Mouse (Mus musculus): ENCODE measurements around the gene Slc1a3. TPM values are rescaled to one million over a fixed set of nuclear protein-coding genes. Genes with fewer than 3 reads are reported as not detected.

The Slc1a3 gene
- polyA plus RNA-seq, 1 experiment from 2014 or later: 123 TPM

DNA sequence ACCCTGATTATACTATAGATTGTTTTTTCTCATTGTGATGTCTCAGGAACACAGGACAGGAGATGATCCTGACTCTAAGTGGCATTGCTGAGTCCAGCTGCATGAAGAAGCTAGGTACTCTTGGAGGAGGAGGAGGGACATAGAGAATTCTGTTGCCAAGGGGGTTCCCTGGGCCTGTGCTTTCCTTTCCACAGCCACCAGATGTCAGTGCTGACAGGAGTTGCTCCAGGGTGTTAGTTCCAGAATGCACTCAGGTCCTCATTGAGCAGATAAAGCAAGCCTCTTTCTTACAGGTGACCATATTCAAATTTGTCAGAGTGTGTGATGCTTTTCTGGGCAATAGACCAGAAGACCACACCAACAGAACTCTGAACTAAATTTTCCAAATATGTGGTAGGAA, 86.7 kb downstream of the Slc1a3 start:
- Histone ChIP-seq H3K4me2 (replicated peaks) (no peak overlapping the region), H3K27ac (replicated peaks) (no peak overlapping the region), H3K4me3 (no peak overlapping the region), H3K9me3 (no peaks in the 10 kb centered on the region), H3K27me3 (no peaks in the 10 kb centered on the region), H3K9ac (replicated peaks) (no peak overlapping the region), H3K4me1 (peaks cover 8% of the 10 kb centered on the region), H3K36me3 (no peaks in the 10 kb centered on the region)
- ATAC-seq (replicated peaks): no peak

DNA sequence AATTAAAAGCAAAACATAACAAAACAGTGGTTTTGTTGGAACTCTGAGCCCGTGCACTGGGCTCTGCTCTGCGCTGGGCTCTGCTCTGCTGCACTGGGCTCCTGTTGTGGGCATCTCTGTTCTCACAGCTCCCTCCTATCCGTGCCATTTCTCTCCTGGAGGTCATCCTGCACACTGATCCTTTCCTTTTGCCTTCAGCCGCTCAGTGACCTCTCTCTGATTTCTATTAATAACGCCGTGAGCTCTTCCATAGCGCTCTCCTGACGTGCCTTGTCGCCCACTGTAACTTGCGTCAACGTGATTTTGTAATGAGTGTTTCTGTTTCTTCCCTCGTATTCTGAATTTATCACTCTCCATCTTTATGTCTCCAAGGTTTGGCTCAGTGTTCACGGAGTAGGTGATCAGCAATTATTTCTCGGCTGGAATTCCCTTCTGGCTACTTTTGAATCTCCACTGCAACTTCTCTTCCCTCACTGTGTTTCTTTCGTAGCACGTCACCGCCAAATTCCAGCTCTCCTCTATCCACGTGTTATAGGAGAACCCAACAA, 91.0 kb downstream of the Slc1a3 start:
- H3K9ac ChIP-seq (replicated peaks): no peak overlapping the region
- H3K27me3 ChIP-seq: no peaks in the 10 kb centered on the region
- no peaks in the 10 kb centered on the region for H3K9me3 ChIP-seq
- H3K27ac ChIP-seq (replicated peaks): no peak overlapping the region
- H3K36me3 ChIP-seq: no peaks in the 10 kb centered on the region
- 76% methylated on average over 18 of the region's 18 CpGs for WGBS
- H3K4me1 ChIP-seq: no peaks in the 10 kb centered on the region
- no peak overlapping the region for H3K4me2 ChIP-seq (replicated peaks)
- H3K4me3 ChIP-seq: no peak overlapping the region
- no peak for ATAC-seq (replicated peaks)

DNA sequence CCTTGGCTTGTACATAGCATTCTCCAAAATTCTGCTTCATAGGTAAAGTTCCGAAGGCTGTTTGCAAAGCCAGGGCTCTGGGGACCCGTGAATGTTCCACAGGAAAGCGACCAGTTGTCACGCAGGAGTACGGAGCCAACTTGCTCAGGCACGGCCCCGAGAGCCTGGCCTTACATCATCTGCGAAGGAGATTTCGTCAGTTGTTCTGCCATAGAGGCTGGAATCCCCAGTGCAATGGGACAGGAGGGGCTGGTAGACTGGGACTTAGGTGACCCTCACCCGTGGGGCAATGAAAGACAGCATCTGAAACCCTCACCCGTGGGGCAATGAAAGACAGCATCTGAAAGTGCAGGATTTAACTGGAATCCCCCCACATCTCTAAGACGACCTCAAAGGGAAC, 94.3 kb downstream of the Slc1a3 start:
- 80% methylated on average over 12 of the region's 12 CpGs for WGBS
- no peak for ATAC-seq (replicated peaks)
- H3K4me2 ChIP-seq (replicated peaks): no peak overlapping the region
- H3K27me3 ChIP-seq: no peaks in the 10 kb centered on the region
- H3K27ac ChIP-seq (replicated peaks): no peak overlapping the region
- H3K4me1 ChIP-seq: no peaks in the 10 kb centered on the region
- no peak overlapping the region for H3K9ac ChIP-seq (replicated peaks)
- no peak overlapping the region for H3K4me3 ChIP-seq
- no peaks in the 10 kb centered on the region for H3K36me3 ChIP-seq
- H3K9me3 ChIP-seq: no peaks in the 10 kb centered on the region

DNA sequence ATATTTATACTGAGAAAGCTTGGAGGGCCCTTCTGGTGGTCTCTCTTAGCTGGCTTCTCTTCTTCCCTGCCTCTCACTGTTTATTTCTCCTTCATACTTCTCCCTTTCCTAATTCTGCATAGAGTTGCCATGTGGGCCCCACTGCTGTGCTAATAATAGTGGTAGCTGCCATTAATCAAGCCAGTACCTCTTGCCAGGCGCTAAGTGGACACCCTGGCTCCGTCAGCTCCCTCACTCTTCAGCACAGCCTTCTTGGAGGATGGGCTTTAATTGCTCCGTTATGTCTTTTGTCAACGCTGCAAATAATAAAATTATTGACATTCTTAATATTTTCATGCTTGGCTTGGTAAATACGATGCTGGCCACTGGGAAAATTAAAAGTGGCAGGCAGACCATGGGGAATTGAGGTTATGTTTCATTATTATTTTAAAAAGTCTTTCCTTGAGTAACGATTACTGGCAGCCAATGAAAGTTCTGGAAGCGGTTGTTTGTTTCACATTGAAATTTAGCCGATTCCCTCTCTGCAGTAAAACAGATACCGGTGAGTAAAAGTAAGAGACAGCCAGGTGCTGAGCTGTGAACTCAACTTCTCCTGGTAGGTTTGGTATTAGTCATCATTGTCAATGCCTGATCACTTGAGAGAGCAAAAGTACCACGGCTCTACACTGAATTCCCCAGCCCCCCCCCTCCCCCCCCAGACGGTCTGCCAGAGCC, 94.9 kb downstream of the Slc1a3 start:
- no peaks in the 10 kb centered on the region for H3K36me3 ChIP-seq
- no peaks in the 10 kb centered on the region for H3K4me1 ChIP-seq
- no peaks in the 10 kb centered on the region for H3K27me3 ChIP-seq
- no peak overlapping the region for H3K4me3 ChIP-seq
- WGBS: 76% methylated on average over 11 of the region's 11 CpGs
- H3K27ac ChIP-seq (replicated peaks): no peak overlapping the region
- 0 out of 2 replicates have a peak, but pooled peaks have one; percentile 35 for ATAC-seq (replicated peaks)
- H3K9me3 ChIP-seq: no peaks in the 10 kb centered on the region
- H3K4me2 ChIP-seq (replicated peaks): no peak overlapping the region
- H3K9ac ChIP-seq (replicated peaks): no peak overlapping the region

DNA sequence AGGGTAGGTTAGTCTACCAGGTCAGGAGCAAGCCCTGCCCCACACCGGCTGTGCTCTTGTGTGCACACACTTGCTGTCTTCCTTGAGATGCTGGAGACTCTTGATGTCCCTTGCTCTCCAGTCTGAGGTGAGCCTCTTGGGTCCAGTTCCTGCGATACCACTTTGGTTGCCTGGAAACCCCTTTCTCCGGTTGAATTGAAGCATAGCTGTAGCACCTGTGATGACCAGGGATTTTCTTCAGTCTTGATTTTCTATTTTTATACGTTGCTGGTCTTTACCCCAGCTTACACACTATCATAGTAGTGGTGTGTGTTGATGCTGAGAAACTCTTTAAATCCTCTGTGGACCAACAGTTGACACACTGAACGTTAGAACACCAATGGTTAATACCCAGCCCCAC, 95.9 kb downstream of the Slc1a3 start:
- ATAC-seq (replicated peaks): no peak
- Histone ChIP-seq H3K27ac (replicated peaks) (no peak overlapping the region), H3K4me2 (replicated peaks) (no peak overlapping the region), H3K27me3 (no peaks in the 10 kb centered on the region), H3K4me3 (no peak overlapping the region), H3K9ac (replicated peaks) (no peak overlapping the region), H3K4me1 (no peaks in the 10 kb centered on the region), H3K9me3 (no peaks in the 10 kb centered on the region), H3K36me3 (no peaks in the 10 kb centered on the region)
- WGBS: 84% methylated on average over 5 of the region's 5 CpGs

DNA sequence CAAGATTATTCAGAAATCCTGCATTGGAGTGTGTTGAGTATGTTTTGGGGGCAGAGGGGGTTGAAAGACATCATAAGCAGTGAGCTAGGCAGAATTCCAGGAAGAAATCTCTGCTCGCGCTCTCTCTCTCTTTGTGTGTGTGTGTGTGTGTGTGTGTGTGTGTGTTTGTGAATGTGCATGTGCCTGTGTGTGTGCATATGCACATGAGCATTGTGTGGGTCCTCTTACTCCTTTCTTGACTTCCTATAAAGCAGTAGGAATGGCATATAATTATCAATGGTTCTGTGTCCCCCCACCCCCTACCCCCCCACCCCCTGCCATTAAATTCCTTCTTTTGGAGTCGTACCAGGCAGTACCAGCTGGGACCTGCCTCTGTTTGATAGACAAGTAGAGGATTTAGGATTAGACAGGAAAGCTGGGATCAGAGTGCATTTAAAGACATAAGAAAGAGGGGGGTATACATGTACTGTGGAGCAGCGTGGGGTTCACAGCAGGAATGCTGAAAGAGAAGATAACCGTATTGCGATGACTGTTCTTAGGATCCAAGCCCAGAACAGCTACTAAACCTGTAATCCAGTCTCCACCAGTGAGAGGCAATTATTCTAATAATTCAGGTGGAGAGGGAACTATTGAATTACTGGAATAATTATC, 104.9 kb downstream of the Slc1a3 start:
- WGBS: 32% methylated on average over 6 of the region's 6 CpGs
- Histone ChIP-seq H3K27ac (replicated peaks) (peak overlapping the region; percentile 46), H3K36me3 (no peaks in the 10 kb centered on the region), H3K4me1 (0 out of 2 replicates have a peak, but pooled peaks cover 4% of the 10 kb centered on the region), H3K4me2 (replicated peaks) (no peak overlapping the region), H3K9me3 (no peaks in the 10 kb centered on the region), H3K4me3 (no peak overlapping the region), H3K9ac (replicated peaks) (no peak overlapping the region), H3K27me3 (no peaks in the 10 kb centered on the region)
- peak; percentile 87 for ATAC-seq (replicated peaks)

DNA sequence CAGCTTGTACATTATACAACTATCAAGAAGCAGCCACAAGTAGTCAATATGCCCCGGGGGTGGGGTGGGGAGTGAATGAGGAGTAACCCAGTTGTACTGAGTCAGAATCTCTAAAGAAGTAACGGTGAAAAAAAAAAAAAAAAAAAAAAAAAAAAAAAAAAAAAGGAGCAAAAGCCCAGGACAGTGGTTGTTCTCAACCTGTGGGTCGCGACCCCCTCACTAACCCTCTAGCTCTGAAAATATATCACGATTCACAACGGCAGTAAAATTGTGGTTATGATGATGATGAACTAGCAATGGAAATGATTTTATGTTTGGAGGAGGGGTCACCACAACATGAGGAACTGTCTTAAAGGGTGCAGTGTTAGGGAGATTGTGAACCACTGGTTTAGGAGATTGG, 108.2 kb downstream of the Slc1a3 start:
- Histone ChIP-seq H3K4me2 (replicated peaks) (no peak overlapping the region), H3K4me1 (0 out of 2 replicates have a peak, but pooled peaks cover 4% of the 10 kb centered on the region), H3K9me3 (no peaks in the 10 kb centered on the region), H3K27ac (replicated peaks) (no peak overlapping the region), H3K4me3 (no peak overlapping the region), H3K27me3 (no peaks in the 10 kb centered on the region), H3K9ac (replicated peaks) (no peak overlapping the region), H3K36me3 (no peaks in the 10 kb centered on the region)
- 86% methylated on average over 6 of the region's 6 CpGs for WGBS
- no peak for ATAC-seq (replicated peaks)

DNA sequence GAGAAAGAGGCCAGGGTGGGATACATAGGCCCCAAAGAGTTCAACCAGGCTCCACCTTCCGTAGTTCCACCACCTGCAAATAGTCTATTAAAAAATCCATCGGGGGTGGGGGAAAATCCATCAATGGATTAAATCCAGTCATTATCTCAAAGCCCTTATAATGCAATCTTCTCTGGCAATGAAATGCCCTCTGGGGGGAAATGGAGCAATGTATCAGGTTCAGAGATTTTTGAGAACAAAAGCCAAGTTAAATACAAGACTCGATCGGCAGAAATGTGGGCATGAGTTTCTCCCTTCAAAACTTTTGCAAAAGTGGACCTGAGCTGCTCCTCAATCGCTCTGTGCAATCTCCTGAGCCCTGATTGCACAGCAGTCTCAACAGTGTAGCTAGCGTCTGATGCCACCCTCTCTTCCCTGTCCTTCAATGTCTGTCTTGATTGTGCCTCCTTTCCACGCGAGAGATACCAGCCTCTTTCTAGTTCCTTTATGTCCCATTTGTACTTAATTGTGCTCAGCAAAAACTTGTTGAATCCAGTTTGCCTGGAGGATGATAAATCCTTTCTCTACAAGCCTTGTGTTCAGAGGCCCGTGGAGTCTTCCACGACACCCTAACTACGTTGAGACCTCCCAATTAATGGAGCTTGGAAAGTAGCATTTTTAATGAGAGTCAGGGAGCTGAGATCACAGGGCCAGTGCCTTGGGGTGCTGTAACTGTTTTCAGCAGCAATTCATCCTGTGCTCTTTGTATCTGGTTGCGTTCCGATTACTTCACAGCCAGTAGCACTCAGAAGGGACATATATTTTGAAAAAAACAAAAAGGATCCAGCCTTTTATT, 109.0 kb downstream of the Slc1a3 start:
- no peak overlapping the region for H3K4me2 ChIP-seq (replicated peaks)
- no peaks in the 10 kb centered on the region for H3K27me3 ChIP-seq
- H3K4me3 ChIP-seq: no peak overlapping the region
- H3K9me3 ChIP-seq: no peaks in the 10 kb centered on the region
- no peak for ATAC-seq (replicated peaks)
- H3K27ac ChIP-seq (replicated peaks): no peak overlapping the region
- WGBS: 47% methylated on average over 13 of the region's 13 CpGs
- no peak overlapping the region for H3K9ac ChIP-seq (replicated peaks)
- H3K4me1 ChIP-seq: 0 out of 2 replicates have a peak, but pooled peaks cover 4% of the 10 kb centered on the region
- no peaks in the 10 kb centered on the region for H3K36me3 ChIP-seq

DNA sequence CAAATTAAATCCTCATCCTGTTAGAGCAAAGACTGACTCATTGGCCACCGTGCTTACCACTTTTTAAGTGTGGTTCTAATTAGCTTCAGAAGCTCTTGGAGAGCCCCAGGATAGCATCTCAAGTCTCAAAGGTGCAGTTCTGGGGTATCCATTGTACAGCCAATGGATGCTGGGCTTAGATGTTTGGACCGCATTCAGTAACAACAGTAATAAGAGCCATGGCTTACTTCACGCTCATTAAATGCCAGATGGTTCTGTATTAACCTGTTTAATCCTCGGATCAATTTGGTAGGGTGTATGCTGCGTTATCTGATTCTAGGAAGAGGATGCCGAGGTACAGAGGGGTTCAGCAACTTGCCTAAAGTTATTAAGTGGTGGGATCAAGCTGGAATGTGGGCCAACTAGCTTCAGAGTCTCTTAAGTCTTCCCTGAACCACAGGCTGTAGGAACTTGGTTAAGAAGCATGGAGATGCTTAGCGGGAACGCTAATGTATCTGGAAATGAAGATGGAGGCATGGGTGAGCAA, 114.1 kb downstream of the Slc1a3 start:
- no peaks in the 10 kb centered on the region for H3K9me3 ChIP-seq
- no peak for ATAC-seq (replicated peaks)
- H3K4me1 ChIP-seq: no peaks in the 10 kb centered on the region
- H3K4me3 ChIP-seq: no peak overlapping the region
- no peak overlapping the region for H3K4me2 ChIP-seq (replicated peaks)
- no peaks in the 10 kb centered on the region for H3K36me3 ChIP-seq
- 79% methylated on average over 8 of the region's 8 CpGs for WGBS
- H3K27me3 ChIP-seq: no peaks in the 10 kb centered on the region
- no peak overlapping the region for H3K9ac ChIP-seq (replicated peaks)
- no peak overlapping the region for H3K27ac ChIP-seq (replicated peaks)

DNA sequence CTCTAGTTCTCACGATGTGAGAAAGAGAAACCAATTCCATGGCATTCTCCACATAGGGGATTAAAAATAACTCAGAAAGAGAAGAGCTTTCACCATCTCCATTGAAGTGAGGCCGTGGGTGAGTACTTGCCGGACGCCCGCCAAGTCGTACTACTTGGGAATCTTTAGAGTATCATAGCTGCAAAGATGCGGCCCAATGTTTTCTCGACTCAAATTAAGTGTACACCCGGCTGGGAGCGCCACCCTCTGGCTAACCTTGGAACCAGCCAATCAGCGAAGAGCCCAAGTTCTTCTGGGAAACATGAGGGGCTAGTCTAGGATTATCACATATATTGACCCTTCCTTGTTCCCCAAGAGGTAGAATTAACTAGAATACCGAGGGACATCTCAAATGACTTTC, 115.3 kb downstream of the Slc1a3 start:
- Histone ChIP-seq H3K4me2 (replicated peaks) (no peak overlapping the region), H3K9me3 (no peaks in the 10 kb centered on the region), H3K36me3 (no peaks in the 10 kb centered on the region), H3K4me3 (no peak overlapping the region), H3K9ac (replicated peaks) (no peak overlapping the region), H3K4me1 (no peaks in the 10 kb centered on the region), H3K27ac (replicated peaks) (no peak overlapping the region), H3K27me3 (no peaks in the 10 kb centered on the region)
- ATAC-seq (replicated peaks): no peak
- 83% methylated on average over 12 of the region's 12 CpGs for WGBS

DNA sequence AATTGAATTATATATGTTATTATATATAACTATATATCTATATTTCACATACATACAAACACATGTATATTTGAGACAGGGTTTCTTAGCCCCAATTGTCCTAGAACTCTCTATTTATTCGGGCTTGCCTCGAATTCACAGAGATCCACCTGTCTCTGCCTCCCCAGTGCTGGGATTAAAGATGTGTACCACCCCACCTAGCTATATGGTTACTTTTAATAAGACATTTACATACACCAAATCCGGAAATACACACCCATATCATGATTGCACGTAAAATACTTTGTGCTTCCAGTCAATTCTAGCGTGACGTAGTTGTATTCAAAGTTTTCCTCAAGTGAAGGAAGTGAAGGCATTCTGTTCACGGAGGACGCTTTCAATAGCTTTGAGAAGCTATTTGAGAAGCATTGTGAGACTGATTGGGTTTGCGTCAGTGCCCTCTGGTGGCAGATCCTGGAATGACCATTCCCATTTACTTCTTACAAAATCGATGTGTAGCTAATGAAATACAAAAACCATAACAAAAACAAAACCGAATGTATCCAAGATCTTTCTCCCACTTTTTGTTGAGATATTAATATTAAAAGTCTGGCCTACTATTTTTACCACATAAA, 121.0 kb downstream of the Slc1a3 start:
- no peak overlapping the region for H3K4me2 ChIP-seq (replicated peaks)
- 0 out of 2 replicates have a peak, but pooled peaks cover 2% of the 10 kb centered on the region for H3K4me1 ChIP-seq
- no peaks in the 10 kb centered on the region for H3K27me3 ChIP-seq
- H3K9ac ChIP-seq (replicated peaks): no peak overlapping the region
- WGBS: 20% methylated on average over 11 of the region's 11 CpGs
- no peaks in the 10 kb centered on the region for H3K36me3 ChIP-seq
- no peak overlapping the region for H3K27ac ChIP-seq (replicated peaks)
- peak; percentile 50; the same call in 1 of the 2 replicates for ATAC-seq (replicated peaks)
- H3K4me3 ChIP-seq: no peak overlapping the region
- no peaks in the 10 kb centered on the region for H3K9me3 ChIP-seq
